Mouse (Mus musculus) C2C12 (cell line): ENCODE data around the gene Dbndd2.

Experiments
- CEBPB ChIP-seq: IDR thresholded peaks from one replicate; pipeline ENCODE4 v1.6.1; 2011; ENCODE audit warnings: low read depth, mild to moderate bottlenecking, control low read depth, moderate library complexity
- CTCF ChIP-seq: IDR thresholded peaks from one replicate; pipeline ENCODE4 v1.5.1; 2011; ENCODE audit not compliant: control insufficient read depth, insufficient read depth, insufficient read length
- MAX ChIP-seq: IDR thresholded peaks from one replicate; pipeline ENCODE4 v1.6.1; 2011; ENCODE audit warnings: mild to moderate bottlenecking, control low read depth
- USF1 ChIP-seq: IDR thresholded peaks from one replicate; pipeline ENCODE4 v1.6.1; 2011; ENCODE audit warnings: low read depth, mild to moderate bottlenecking, control low read depth, moderate library complexity

- TF ChIP-seq CTCF (no peak), USF1 (no peak), CEBPB (no peak), MAX (no peak)
Observed at GRCm38 (mm10) chr2:164453887-164454500, 31.9 kb upstream of the Dbndd2 start.
